In genomic region chr16:26316281-26316680, GRCm38 (mm10) we compare ENCODE assay signal across 22 mouse cellular contexts. TPM values are rescaled to one million over a fixed set of nuclear protein-coding genes. Genes with fewer than 3 reads are reported as not detected.
DNase-seq lines count a peak whose midpoint lies in the region; ATAC-seq lines count a peak whose summit lies in the region.
"Had no signal": no experiment of that assay in that cellular context is flagged by ENCODE, and none has a peak within 500 bp of the region (broad histone marks: within the 10 kb centered on the region; RNA-seq: fewer than 3 reads in every experiment).

No protein-coding gene starts in this region.

- H3K27me3 ChIP-seq in heart, embryonic 16.5 days (ENCODE audit: control insufficient read depth, insufficient read depth, low read length): no peaks in the 10 kb centered on the region
- H3K27me3 ChIP-seq in heart, embryonic 10.5 days (ENCODE audit: insufficient read depth, poor library complexity, severe bottlenecking): no peaks in the 10 kb centered on the region
- H3K27me3 ChIP-seq: hindbrain, embryonic 12.5 days; limb, embryonic 12.5 days; neural tube, embryonic 15.5 days had no signal

- H3K9ac ChIP-seq in heart, embryonic 16.5 days (ENCODE audit: low read length): no peak overlapping the region
- H3K9ac ChIP-seq: hindbrain, embryonic 12.5 days; limb, embryonic 12.5 days; liver, embryonic 14.5 days; neural tube, embryonic 15.5 days had no signal

- H3K4me1 ChIP-seq in heart, embryonic 16.5 days (ENCODE audit: control insufficient read depth, insufficient read depth, low read length): no peaks in the 10 kb centered on the region
- 0 out of 2 replicates have a peak, but pooled peaks cover 3% of the 10 kb centered on the region for H3K4me1 ChIP-seq in heart, embryonic 10.5 days
- H3K4me1 ChIP-seq: hindbrain, embryonic 12.5 days; limb, embryonic 12.5 days; midbrain, embryonic 10.5 days; neural tube, embryonic 15.5 days had no signal

- H3K9me3 ChIP-seq in heart, embryonic 16.5 days (replicated peaks; ENCODE audit: control insufficient read depth, low read length): no peaks in the 10 kb centered on the region
- no peaks in the 10 kb centered on the region for H3K9me3 ChIP-seq in heart, embryonic 10.5 days
- H3K9me3 ChIP-seq: hindbrain, embryonic 12.5 days; limb, embryonic 12.5 days; midbrain, embryonic 10.5 days; neural tube, embryonic 15.5 days had no signal

- DNase-seq in heart, embryonic 10.5 days (ENCODE audit: low spot score): no peak
- peak; percentile 3 for DNase-seq in lung, postnatal 10 days
- no peak for DNase-seq in lung, postnatal 14 days
- DNase-seq in NIH3T3 (ENCODE audit: low read depth): peak; percentile 64
- DNase-seq in lung, postnatal 36 days: peak; percentile 23
- DNase-seq in spleen, postnatal 36 days (ENCODE audit: low spot score in 2 of 2): no peak
- DNase-seq: adrenal gland, postnatal 25 days; cerebellum, adult 9-10 months; gastrocnemius, adult 2 months; kidney, postnatal 25 days; layer of hippocampus, postnatal 36 days; thymus, adult 2 months had no signal

- no peaks in the 10 kb centered on the region for H3K36me3 ChIP-seq in heart, embryonic 16.5 days (ENCODE audit: control insufficient read depth, insufficient read depth)
- no peaks in the 10 kb centered on the region for H3K36me3 ChIP-seq in heart, embryonic 10.5 days
- H3K36me3 ChIP-seq: hindbrain, embryonic 12.5 days; limb, embryonic 12.5 days; midbrain, embryonic 10.5 days; neural tube, embryonic 15.5 days had no signal

- H3K27ac ChIP-seq in heart, embryonic 16.5 days (ENCODE audit: low read length): no peak overlapping the region
- no peak overlapping the region for H3K27ac ChIP-seq in heart, embryonic 10.5 days
- H3K27ac ChIP-seq: gastrocnemius, adult 2 months; hindbrain, embryonic 12.5 days; layer of hippocampus, adult 2 months; limb, embryonic 12.5 days; liver, embryonic 14.5 days; macrophage; midbrain, embryonic 10.5 days; neural tube, embryonic 15.5 days had no signal

- no peak overlapping the region for H3K4me3 ChIP-seq in heart, embryonic 16.5 days (ENCODE audit: low read length)
- H3K4me3 ChIP-seq in heart, embryonic 10.5 days: no peak overlapping the region
- H3K4me3 ChIP-seq: gastrocnemius, adult 2 months; hindbrain, embryonic 12.5 days; layer of hippocampus, adult 2 months; limb, embryonic 12.5 days; midbrain, embryonic 10.5 days; neural tube, embryonic 15.5 days had no signal

- WGBS in heart, embryonic 16.5 days: 39% methylated on average over 7 of the region's 7 CpGs
- 53% methylated on average over 7 of the region's 7 CpGs for WGBS in heart, embryonic 10.5 days

- peak; percentile 49 for ATAC-seq in heart, embryonic 16.5 days (replicated peaks; ENCODE audit: extremely low read depth, insufficient read depth, low FRiP score)
- ATAC-seq: forebrain, embryonic 14.5 days; intestine, postnatal 0 days had no signal

- H3K4me2 ChIP-seq in heart, embryonic 16.5 days (ENCODE audit: low read depth, low read length): no peak overlapping the region
- H3K4me2 ChIP-seq: hindbrain, embryonic 12.5 days; limb, embryonic 12.5 days; neural tube, embryonic 15.5 days had no signal

RNA-seq across cellular contexts. Expression of gene Cldn1, which starts 55.4 kb away (rescaled TPM):
- polyA plus RNA-seq in heart, embryonic 16.5 days (2015; fragmentation: Nextera tagmentation; extraction: Ambion mirVana): 3.1 and 3.3 TPM in 2 replicates
- polyA plus RNA-seq in heart, embryonic 10.5 days (2016; fragmentation: Nextera tagmentation; extraction: Ambion mirVana): 1.1 and 3.6 TPM in 2 replicates

Comparison
In these comparisons a context has a peak if more than half of its experiments do, and no peak if none do; other contexts are left out.
1. DNase-seq: peak in lung, postnatal 10 days (single experiment), NIH3T3 (single experiment) and lung, postnatal 36 days (single experiment); none in heart, embryonic 10.5 days (single experiment), lung, postnatal 14 days (single experiment) and spleen, postnatal 36 days (0 of 2).